13 mouse cellular contexts compared by ENCODE assay signal in genomic region chr9:28662882-28663281, GRCm38 (mm10).
DNase-seq lines count a peak whose midpoint lies in the region; ATAC-seq and TF ChIP-seq lines count a peak whose summit lies in the region.
"Had no signal": no experiment of that assay in that cellular context is flagged by ENCODE, and none has a peak within 500 bp of the region (broad histone marks: within the 10 kb centered on the region; RNA-seq: fewer than 3 reads in every experiment).

No protein-coding gene starts in this region.

- intact Hi-C loops in left cerebral cortex, postnatal 25 days (cut with DNase I), result loop anchor here (1.0 to 2.0 kb wide), 2 partner anchors 160 to 240 kb away; no protein-coding TSS in a partner anchor

- WGBS in intestine, embryonic 16.5 days, result 81% methylated on average over 3 of the region's 3 CpGs
- WGBS in cerebellum, adult 2 months, result 73% methylated on average over 3 of the region's 3 CpGs
- WGBS in lung, adult 2 months, result 90% methylated on average over 3 of the region's 3 CpGs

- no peak overlapping the region for H3K9ac ChIP-seq in intestine, embryonic 16.5 days (ENCODE audit: low read depth, low read length)
- H3K9ac ChIP-seq: heart, embryonic 15.5 days; liver, embryonic 15.5 days had no signal

- TF ChIP-seq POLR2A in brain, embryonic 14.5 days (IDR thresholded peaks at IDR 0.05; ENCODE audit: borderline replicate concordance, extremely low read depth, insufficient read depth, insufficient read length, poor library complexity, severe bottlenecking), result no peak
- no peak for TF ChIP-seq POLR2A in cerebellum, adult 2 months (IDR thresholded peaks at IDR 0.05; ENCODE audit: borderline replicate concordance, insufficient read depth, low read length)
- no peak for TF ChIP-seq POLR2A in lung, adult 2 months (IDR thresholded peaks at IDR 0.05; ENCODE audit: borderline replicate concordance, extremely low read depth, low read depth, low read length)

- TF ChIP-seq CTCF in brain, embryonic 14.5 days (IDR thresholded peaks at IDR 0.05; ENCODE audit: borderline replicate concordance, extremely low read depth, insufficient read depth, insufficient read length), result no peak
- TF ChIP-seq CTCF in cerebellum, adult 2 months (IDR thresholded peaks at IDR 0.05; ENCODE audit: borderline replicate concordance, insufficient read depth, low read depth, low read length), result no peak
- no peak for TF ChIP-seq CTCF in lung, adult 2 months (IDR thresholded peaks at IDR 0.05; ENCODE audit: insufficient read depth, low read length)

- peak; percentile 86 for DNase-seq in brain, adult 2 months (ENCODE audit: low read depth, low spot score)
- peak; percentile 64 for DNase-seq in brain, embryonic 14.5 days (ENCODE audit: low read depth)
- DNase-seq in layer of hippocampus, adult 8-10 months (ENCODE audit: low spot score in 2 of 2), result peak; percentile 29 to 45
- peak; percentile 60 to 98 for DNase-seq in left cerebral cortex, postnatal 25 days (ENCODE audit: low spot score in 2 of 2)
- DNase-seq in lung, postnatal 14 days, result no peak
- DNase-seq in cerebellum, adult 2 months, result no peak
- no peak for DNase-seq in lung, adult 2 months
- DNase-seq: adrenal gland, postnatal 36 days; cerebellum, postnatal 14 days; heart, adult 18-20 months had no signal

- no peaks in the 10 kb centered on the region for H3K4me1 ChIP-seq in intestine, embryonic 16.5 days (ENCODE audit: control insufficient read depth, insufficient read depth, low read length)
- H3K4me1 ChIP-seq in cerebellum, adult 2 months (ENCODE audit: control insufficient read depth, insufficient read depth, low read length), result no peaks in the 10 kb centered on the region
- H3K4me1 ChIP-seq in lung, adult 2 months (ENCODE audit: control insufficient read depth, insufficient read depth, low read length), result no peaks in the 10 kb centered on the region
- H3K4me1 ChIP-seq: heart, embryonic 15.5 days; liver, embryonic 15.5 days had no signal

- no peaks in the 10 kb centered on the region for H3K9me3 ChIP-seq in intestine, embryonic 16.5 days (ENCODE audit: control insufficient read depth, low read length)
- H3K9me3 ChIP-seq: heart, embryonic 15.5 days; liver, embryonic 15.5 days had no signal

- H3K4me2 ChIP-seq in intestine, embryonic 16.5 days (ENCODE audit: low read depth, low read length), result no peak overlapping the region
- H3K4me2 ChIP-seq: heart, embryonic 15.5 days; liver, embryonic 15.5 days had no signal

- H3K4me3 ChIP-seq in intestine, embryonic 16.5 days (ENCODE audit: low read length), result no peak overlapping the region
- no peak overlapping the region for H3K4me3 ChIP-seq in cerebellum, adult 2 months (replicated peaks; ENCODE audit: insufficient read depth, low read depth, low read length)
- H3K4me3 ChIP-seq in lung, adult 2 months (replicated peaks; ENCODE audit: extremely low read depth, low read depth, low read length), result no peak overlapping the region
- H3K4me3 ChIP-seq: heart, embryonic 15.5 days; liver, embryonic 15.5 days had no signal

- ATAC-seq in intestine, embryonic 16.5 days, result no peak

- H3K27me3 ChIP-seq in intestine, embryonic 16.5 days (replicated peaks; ENCODE audit: control insufficient read depth, insufficient read depth, low read length), result no peaks in the 10 kb centered on the region
- no peaks in the 10 kb centered on the region for H3K27me3 ChIP-seq in cerebellum, adult 2 months (ENCODE audit: control insufficient read depth, insufficient read depth, low read length)
- H3K27me3 ChIP-seq: heart, embryonic 15.5 days; liver, embryonic 15.5 days had no signal

- no peak overlapping the region for H3K27ac ChIP-seq in intestine, embryonic 16.5 days (ENCODE audit: low read length)
- H3K27ac ChIP-seq in cerebellum, adult 2 months (ENCODE audit: insufficient read depth, low read length), result no peak overlapping the region
- H3K27ac ChIP-seq: heart, embryonic 15.5 days; liver, embryonic 15.5 days had no signal

- no peaks in the 10 kb centered on the region for H3K36me3 ChIP-seq in intestine, embryonic 16.5 days (ENCODE audit: control insufficient read depth, insufficient read depth, low read length)
- H3K36me3 ChIP-seq: heart, embryonic 15.5 days; liver, embryonic 15.5 days had no signal

Comparison
In these comparisons a context has a peak if more than half of its experiments do, and no peak if none do; other contexts are left out.
1. DNase-seq: peak in brain, adult 2 months (single experiment), brain, embryonic 14.5 days (single experiment), layer of hippocampus, adult 8-10 months (2 of 2) and left cerebral cortex, postnatal 25 days (2 of 2); none in lung, postnatal 14 days (single experiment), cerebellum, adult 2 months (0 of 2) and lung, adult 2 months (single experiment).